Mouse (Mus musculus) heart, postnatal 0 days (tissue): ENCODE measurements around the gene Bcar3.

ENCODE experiments used
- CTCF ChIP-seq: IDR thresholded peaks from 2 replicates; pipeline ENCODE4 v1.5.1; 2016; ENCODE audit warnings: antibody characterized with exemption, control low read depth, low read depth
- EP300 ChIP-seq: IDR thresholded peaks from 2 replicates; pipeline ENCODE4 v1.6.1; 2016; ENCODE audit warnings: antibody characterized with exemption, low read depth

DNA sequence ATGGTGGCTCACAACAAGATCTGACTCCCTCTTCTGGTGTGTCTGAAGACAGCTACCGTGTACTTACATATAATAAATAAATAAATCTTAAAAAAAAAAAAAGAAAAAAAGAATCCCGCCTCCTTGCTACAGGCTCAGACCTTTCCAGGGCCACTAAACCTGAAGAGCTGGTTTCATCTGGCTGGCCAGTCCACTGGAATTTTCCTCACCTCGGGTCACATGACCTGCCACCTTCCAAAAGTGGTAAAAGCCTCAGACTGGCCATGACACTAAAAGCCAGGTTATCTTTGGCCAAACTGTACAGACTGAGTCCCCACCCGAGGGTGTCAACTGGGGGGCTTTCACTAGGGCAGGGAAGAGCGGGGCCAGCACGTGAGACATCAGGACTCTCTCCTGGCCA, 29.9 kb downstream of the Bcar3 start:
- no peak for TF ChIP-seq CTCF
- no peak for TF ChIP-seq EP300
